Mouse (Mus musculus) CD4-positive, CD25-positive, alpha-beta regulatory T cell (primary cell): ENCODE results near the gene Fam170b. TPM values are rescaled to one million over a fixed set of nuclear protein-coding genes. Genes with fewer than 3 reads are reported as not detected.

Source experiments
- polyA plus RNA-seq: library from polyadenylated mRNA; unstranded; fragments of 100-300 nt; shearing (Covaris generic); gene quantifications from one replicate; pipeline ENCODE4 v1.2.1, GENCODE M21; 2017

The Fam170b gene
- polyA plus RNA-seq, result not detected

GRCm38 (mm10) chr14:32833847-32834246, at the start of gene Fam170b:
Gene Fam170b, plus strand, starts transcription at chr14:32833962.

GRCm38 (mm10) chr14:32785556-32786130, 48.1 kb upstream of the Fam170b start, which contains the start of gene Tmem273:
Gene Tmem273, plus strand, starts transcription at chr14:32785963.

DNA sequence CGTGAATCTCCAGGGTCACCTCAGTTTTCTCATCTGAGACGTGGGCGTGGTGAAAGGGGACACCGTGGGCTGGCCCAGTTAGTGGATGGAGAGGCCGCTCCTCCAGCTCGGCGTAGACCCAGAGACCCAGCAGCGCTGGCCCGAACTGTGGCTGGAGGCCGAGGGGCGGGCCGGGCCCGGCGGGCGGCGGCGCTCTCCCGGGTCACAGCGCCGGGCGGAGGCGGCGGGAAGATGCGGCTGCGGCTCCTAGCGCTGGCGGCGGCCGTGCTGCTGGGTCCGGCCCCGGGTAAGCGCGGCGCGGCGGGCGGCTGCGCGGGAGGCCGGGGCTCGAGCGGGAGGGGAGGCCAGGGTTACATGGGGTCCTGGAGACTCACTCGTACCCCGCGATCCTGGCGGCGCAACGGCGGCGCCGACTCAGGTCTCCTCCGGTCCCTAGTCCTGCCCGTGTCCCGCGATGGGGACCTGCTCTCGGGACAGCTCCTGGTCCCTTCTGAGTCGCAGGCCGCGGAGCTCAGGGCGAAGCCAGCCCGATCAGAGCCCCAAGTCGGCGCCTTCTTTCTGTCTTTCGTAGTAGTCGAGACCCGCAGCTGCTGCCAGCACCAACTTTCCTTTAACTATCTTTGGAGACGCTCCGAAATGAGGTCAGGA, 23.0 kb downstream of the Fam170b start, which contains the start of gene Vstm4:
Gene Vstm4 (plus strand): TSS at position 76 of the 648 bp plus-strand sequence.

Other genes with a start within 250 kb of the Fam170b start
- gene Prrxl1, start 234.6 kb upstream of the Fam170b start, polyA plus RNA-seq, result not detected
- gene 3425401B19Rik, start 148.7 kb upstream of the Fam170b start, polyA plus RNA-seq, result not detected
- 7.3 TPM for gene Tmem273, start 48.0 kb upstream of the Fam170b start, polyA plus RNA-seq
- 0.14 TPM for gene Vstm4, start 22.8 kb downstream of the Fam170b start, polyA plus RNA-seq
- gene Lrrc18, start 157.4 kb downstream of the Fam170b start, polyA plus RNA-seq, result not detected